Mouse (Mus musculus): ENCODE measurements around the gene Lrwd1. TPM values are rescaled to one million over a fixed set of nuclear protein-coding genes. Genes with fewer than 3 reads are reported as not detected.
A peak's percentile ranks its signal among the peaks of the same experiment; 100 is the strongest.
"Not testable (repeated sequence)": the region's sequence is repeated elsewhere in the genome, so short reads cannot be mapped to it uniquely, and the experiment has no call there.

The Lrwd1 gene
- polyA plus RNA-seq, 1 experiment from 2014 or later = 15.1 TPM

- H3K27me3 ChIP-seq; H3K4me2 ChIP-seq; H3K27ac ChIP-seq; H3K9me3 ChIP-seq (replicated peaks); H3K9ac ChIP-seq; ATAC-seq (replicated peaks; ENCODE audit: insufficient number of reproducible peaks, insufficient read depth, low FRiP score, low read depth); H3K4me3 ChIP-seq; H3K36me3 ChIP-seq: not testable (repeated sequence)
- WGBS = 41% methylated on average over 4 of the region's 4 CpGs
- H3K4me1 ChIP-seq (replicated peaks) = peaks cover 20% of the 10 kb centered on the region
These were observed 22.3 kb downstream of the Lrwd1 start for GRCm38 (mm10) chr5:136113546-136113945.

GRCm38 (mm10) chr5:136109042-136109441 lies 26.8 kb downstream of the Lrwd1 start:
- Histone ChIP-seq H3K9me3 (replicated peaks) (no peaks in the 10 kb centered on the region), H3K4me3 (no peak overlapping the region), H3K4me2 (no peak overlapping the region), H3K36me3 (no peaks in the 10 kb centered on the region), H3K27ac (no peak overlapping the region), H3K9ac (no peak overlapping the region), H3K27me3 (no peaks in the 10 kb centered on the region), H3K4me1 (replicated peaks) (no peaks in the 10 kb centered on the region)
- no peak for ATAC-seq (replicated peaks; ENCODE audit: insufficient number of reproducible peaks, insufficient read depth, low FRiP score, low read depth)
- 64% methylated on average over 3 of the region's 3 CpGs for WGBS

GRCm38 (mm10) chr5:136108486-136108885 lies 27.4 kb downstream of the Lrwd1 start:
- Histone ChIP-seq H3K4me2 (no peak overlapping the region), H3K4me1 (replicated peaks) (no peaks in the 10 kb centered on the region), H3K9me3 (replicated peaks) (no peaks in the 10 kb centered on the region), H3K27me3 (0 out of 2 replicates have a peak, but pooled peaks cover under 1% of the 10 kb centered on the region), H3K36me3 (no peaks in the 10 kb centered on the region), H3K4me3 (no peak overlapping the region), H3K9ac (no peak overlapping the region), H3K27ac (no peak overlapping the region)
- ATAC-seq (replicated peaks; ENCODE audit: insufficient number of reproducible peaks, insufficient read depth, low FRiP score, low read depth) = no peak
- 35% methylated on average over 2 of the region's 2 CpGs for WGBS

GRCm38 (mm10) chr5:136104511-136104910 lies 31.4 kb downstream of the Lrwd1 start:
- H3K27me3 ChIP-seq = peaks cover 29% of the 10 kb centered on the region
- no peak overlapping the region for H3K4me2 ChIP-seq
- H3K4me3 ChIP-seq = no peak overlapping the region
- no peak overlapping the region for H3K9ac ChIP-seq
- H3K27ac ChIP-seq = no peak overlapping the region
- 81% methylated on average over 5 of the region's 5 CpGs for WGBS
- H3K4me1 ChIP-seq (replicated peaks) = peaks cover 9% of the 10 kb centered on the region
- no peaks in the 10 kb centered on the region for H3K36me3 ChIP-seq
- no peaks in the 10 kb centered on the region for H3K9me3 ChIP-seq (replicated peaks)
- no peak for ATAC-seq (replicated peaks; ENCODE audit: insufficient number of reproducible peaks, insufficient read depth, low FRiP score, low read depth)

- Histone ChIP-seq H3K9ac (peak overlapping the region; percentile 43; the same call in 1 of the 2 replicates), H3K36me3 (no peaks in the 10 kb centered on the region), H3K27ac (no peak overlapping the region), H3K9me3 (replicated peaks) (no peaks in the 10 kb centered on the region), H3K4me3 (peak overlapping the region; percentile 45), H3K4me1 (replicated peaks) (peaks cover 9% of the 10 kb centered on the region), H3K4me2 (peak overlapping the region; percentile 80), H3K27me3 (peaks cover 29% of the 10 kb centered on the region)
- WGBS = 5% methylated on average over 41 of the region's 41 CpGs
- ATAC-seq (replicated peaks; ENCODE audit: insufficient number of reproducible peaks, insufficient read depth, low FRiP score, low read depth) = peak; percentile 60
These were observed 33.6 kb downstream of the Lrwd1 start for GRCm38 (mm10) chr5:136102099-136102820.

- no peak overlapping the region for H3K9ac ChIP-seq
- no peaks in the 10 kb centered on the region for H3K36me3 ChIP-seq
- no peak for ATAC-seq (replicated peaks; ENCODE audit: insufficient number of reproducible peaks, insufficient read depth, low FRiP score, low read depth)
- no peak overlapping the region for H3K27ac ChIP-seq
- H3K9me3 ChIP-seq (replicated peaks) = no peaks in the 10 kb centered on the region
- peaks cover 9% of the 10 kb centered on the region for H3K4me1 ChIP-seq (replicated peaks)
- H3K4me2 ChIP-seq = no peak overlapping the region
- H3K27me3 ChIP-seq = peaks cover 28% of the 10 kb centered on the region
- 73% methylated on average over 10 of the region's 10 CpGs for WGBS
- no peak overlapping the region for H3K4me3 ChIP-seq
These were observed 37.3 kb downstream of the Lrwd1 start for GRCm38 (mm10) chr5:136098536-136098935.

- H3K9me3 ChIP-seq (replicated peaks) = no peaks in the 10 kb centered on the region
- 65% methylated on average over 7 of the region's 7 CpGs for WGBS
These were observed 40.8 kb downstream of the Lrwd1 start for GRCm38 (mm10) chr5:136095089-136095488.

GRCm38 (mm10) chr5:136094249-136095010 lies 41.4 kb downstream of the Lrwd1 start:
- no peaks in the 10 kb centered on the region for H3K4me1 ChIP-seq (replicated peaks)
- no peak overlapping the region for H3K9ac ChIP-seq
- no peaks in the 10 kb centered on the region for H3K9me3 ChIP-seq (replicated peaks)
- H3K4me2 ChIP-seq = no peak overlapping the region
- 49% methylated on average over 8 of the region's 8 CpGs for WGBS
- H3K4me3 ChIP-seq = no peak overlapping the region
- no peak for ATAC-seq (replicated peaks; ENCODE audit: insufficient number of reproducible peaks, insufficient read depth, low FRiP score, low read depth)
- no peak overlapping the region for H3K27ac ChIP-seq
- no peaks in the 10 kb centered on the region for H3K36me3 ChIP-seq
- H3K27me3 ChIP-seq = peaks cover 5% of the 10 kb centered on the region; the same call in 1 of the 2 replicates

More at GRCm38 (mm10) chr5:136095089-136095488, 40.8 kb downstream of the Lrwd1 start:
- Histone ChIP-seq H3K4me1 (replicated peaks) (no peaks in the 10 kb centered on the region), H3K27ac (no peak overlapping the region), H3K4me3 (no peak overlapping the region), H3K27me3 (peaks cover 5% of the 10 kb centered on the region; the same call in 1 of the 2 replicates), H3K9ac (no peak overlapping the region), H3K4me2 (no peak overlapping the region), H3K36me3 (no peaks in the 10 kb centered on the region)
- no peak for ATAC-seq (replicated peaks; ENCODE audit: insufficient number of reproducible peaks, insufficient read depth, low FRiP score, low read depth)

GRCm38 (mm10) chr5:136091927-136092326 lies 43.9 kb downstream of the Lrwd1 start:
- H3K4me3 ChIP-seq = no peak overlapping the region
- H3K4me2 ChIP-seq = no peak overlapping the region
- ATAC-seq (replicated peaks; ENCODE audit: insufficient number of reproducible peaks, insufficient read depth, low FRiP score, low read depth) = no peak
- H3K36me3 ChIP-seq = no peaks in the 10 kb centered on the region
- peaks cover 13% of the 10 kb centered on the region for H3K27me3 ChIP-seq
- no peak overlapping the region for H3K27ac ChIP-seq
- H3K9ac ChIP-seq = no peak overlapping the region
- H3K9me3 ChIP-seq (replicated peaks) = no peaks in the 10 kb centered on the region
- H3K4me1 ChIP-seq (replicated peaks) = no peaks in the 10 kb centered on the region
- 61% methylated on average over 5 of the region's 5 CpGs for WGBS

- no peak overlapping the region for H3K4me3 ChIP-seq
- no peak overlapping the region for H3K9ac ChIP-seq
- H3K4me1 ChIP-seq (replicated peaks) = peaks cover 11% of the 10 kb centered on the region
- H3K36me3 ChIP-seq = no peaks in the 10 kb centered on the region
- 22% methylated on average over 14 of the region's 14 CpGs for whole genome bisulfite sequencing
- no peaks in the 10 kb centered on the region for H3K9me3 ChIP-seq (replicated peaks)
- peaks cover 41% of the 10 kb centered on the region for H3K27me3 ChIP-seq
- ATAC-seq (replicated peaks; ENCODE audit: insufficient number of reproducible peaks, insufficient read depth, low FRiP score, low read depth) = no peak
- H3K27ac ChIP-seq = no peak overlapping the region
- no peak overlapping the region for H3K4me2 ChIP-seq
These were observed 46.9 kb downstream of the Lrwd1 start for GRCm38 (mm10) chr5:136088821-136089575.

- Histone ChIP-seq H3K4me2 (no peak overlapping the region), H3K4me1 (replicated peaks) (peaks cover 18% of the 10 kb centered on the region), H3K27me3 (peaks cover 37% of the 10 kb centered on the region), H3K9ac (no peak overlapping the region), H3K9me3 (replicated peaks) (no peaks in the 10 kb centered on the region), H3K36me3 (no peaks in the 10 kb centered on the region), H3K4me3 (no peak overlapping the region), H3K27ac (no peak overlapping the region)
- no peak for ATAC-seq (replicated peaks; ENCODE audit: insufficient number of reproducible peaks, insufficient read depth, low FRiP score, low read depth)
- 83% methylated on average over 8 of the region's 8 CpGs for WGBS
These were observed 49.6 kb downstream of the Lrwd1 start for GRCm38 (mm10) chr5:136086290-136086689.
